Mouse (Mus musculus) cortical plate, adult 2 months (tissue): ENCODE results near the gene Efl1. TPM values are rescaled to one million over a fixed set of nuclear protein-coding genes. Genes with fewer than 3 reads are reported as not detected.
"Not testable (repeated sequence)": the region's sequence is repeated elsewhere in the genome, so short reads cannot be mapped to it uniquely, and the experiment has no call there.

Source experiments
- H3K27ac ChIP-seq: fragments of 200-500 bp; 2 replicates; pipeline ENCODE4 v1.5.1; 2012; ENCODE audit warnings: low read length, control low read depth, inconsistent platforms; ENCODE audit not compliant: insufficient read depth
- H3K4me1 ChIP-seq: fragments of 200-500 bp; 2 replicates; pipeline ENCODE4 v1.6.1; 2011; ENCODE audit warnings: low read length; ENCODE audit not compliant: control insufficient read depth, insufficient read depth
- H3K4me3 ChIP-seq: fragments of 200-500 bp; 2 replicates; pipeline ENCODE4 v1.5.1; 2011; ENCODE audit warnings: mild to moderate bottlenecking, low read length, control low read depth; ENCODE audit not compliant: insufficient read depth
- CTCF ChIP-seq: fragments of 200-500 bp; IDR thresholded peaks from 2 replicates; pipeline ENCODE4 v1.5.1; 2011; ENCODE audit warnings: mild to moderate bottlenecking, control low read depth, low read length; ENCODE audit not compliant: insufficient read depth; ENCODE audit errors: extremely low read depth
- POLR2A ChIP-seq: fragments of 200-500 bp; IDR thresholded peaks from 2 replicates; pipeline ENCODE4 v1.6.1; 2011; ENCODE audit warnings: mild to moderate bottlenecking, low read length, control low read depth; ENCODE audit not compliant: insufficient read depth; ENCODE audit errors: extremely low read depth
- polyA plus RNA-seq: library from polyadenylated mRNA; depleted of rRNA; stranded (reverse); fragments of >200 nt; gene quantifications from 2 replicates; pipeline ENCODE4 v1.2.3, GENCODE M21; 2012

Efl1 gene
- polyA plus RNA-seq, 1 experiment, result 7.9 TPM

- TF ChIP-seq POLR2A (no peak), CTCF (no peak)
Measured at GRCm38 (mm10) chr7:82725741-82726450, 77.5 kb downstream of the Efl1 start.

GRCm38 (mm10) chr7:82727066-82727465, 78.7 kb downstream of the Efl1 start:
- no peak overlapping the region for H3K4me3 ChIP-seq
- H3K4me1 ChIP-seq, result peaks cover 2% of the 10 kb centered on the region
- TF ChIP-seq CTCF, result no peak
- no peak for TF ChIP-seq POLR2A
- H3K27ac ChIP-seq, result no peak overlapping the region

More at GRCm38 (mm10) chr7:82725741-82726450, 77.5 kb downstream of the Efl1 start:
- H3K27ac ChIP-seq, result no peak overlapping the region
- peaks cover 2% of the 10 kb centered on the region for H3K4me1 ChIP-seq
- no peak overlapping the region for H3K4me3 ChIP-seq

GRCm38 (mm10) chr7:82729009-82729408, 80.6 kb downstream of the Efl1 start:
- not testable (repeated sequence) for H3K27ac ChIP-seq, H3K4me1 ChIP-seq, H3K4me3 ChIP-seq

- TF ChIP-seq CTCF, result no peak
- no peak for TF ChIP-seq POLR2A
- Histone ChIP-seq H3K4me1 (no peaks in the 10 kb centered on the region), H3K4me3 (no peak overlapping the region), H3K27ac (no peak overlapping the region)
Measured at GRCm38 (mm10) chr7:82733118-82733517, 84.7 kb downstream of the Efl1 start.

- Histone ChIP-seq H3K27ac (no peak overlapping the region), H3K4me1 (no peaks in the 10 kb centered on the region), H3K4me3 (no peak overlapping the region)
- no peak for TF ChIP-seq CTCF
- no peak for TF ChIP-seq POLR2A
Measured at GRCm38 (mm10) chr7:82733995-82734394, 85.6 kb downstream of the Efl1 start.

GRCm38 (mm10) chr7:82734748-82735600, 86.6 kb downstream of the Efl1 start:
- no peak overlapping the region for H3K4me3 ChIP-seq
- H3K4me1 ChIP-seq, result no peaks in the 10 kb centered on the region
- H3K27ac ChIP-seq, result no peak overlapping the region
- TF ChIP-seq POLR2A (no peak), CTCF (no peak)

GRCm38 (mm10) chr7:82743116-82743765, 94.8 kb downstream of the Efl1 start:
- Histone ChIP-seq H3K4me1 (no peaks in the 10 kb centered on the region), H3K27ac (no peak overlapping the region), H3K4me3 (no peak overlapping the region)
- TF ChIP-seq POLR2A (no peak), CTCF (no peak)

GRCm38 (mm10) chr7:82744167-82744715, 95.8 kb downstream of the Efl1 start:
- no peaks in the 10 kb centered on the region for H3K4me1 ChIP-seq
- no peak overlapping the region for H3K27ac ChIP-seq
- TF ChIP-seq POLR2A (no peak), CTCF (no peak)
- no peak overlapping the region for H3K4me3 ChIP-seq

GRCm38 (mm10) chr7:82748812-82749211, 100.4 kb downstream of the Efl1 start:
- no peak for TF ChIP-seq POLR2A
- TF ChIP-seq CTCF, result no peak
- Histone ChIP-seq H3K4me1 (no peaks in the 10 kb centered on the region), H3K4me3 (no peak overlapping the region), H3K27ac (no peak overlapping the region)
